Mouse (Mus musculus) T-helper 1 cell (primary cell): Measurements from ENCODE around the gene Ptprm.
"Not testable (repeated sequence)": the region's sequence is repeated elsewhere in the genome, so short reads cannot be mapped to it uniquely, and the experiment has no call there.

ENCODE experiments used
- in situ Hi-C: fragments of 300-600 bp; cut with MboI, MseI; formaldehyde crosslinking; loops from one replicate; pipeline ENCODE4 v1.15.1; 2025; ENCODE audit warnings: high pct_unique_total_duplicates

Ptprm gene

DNA sequence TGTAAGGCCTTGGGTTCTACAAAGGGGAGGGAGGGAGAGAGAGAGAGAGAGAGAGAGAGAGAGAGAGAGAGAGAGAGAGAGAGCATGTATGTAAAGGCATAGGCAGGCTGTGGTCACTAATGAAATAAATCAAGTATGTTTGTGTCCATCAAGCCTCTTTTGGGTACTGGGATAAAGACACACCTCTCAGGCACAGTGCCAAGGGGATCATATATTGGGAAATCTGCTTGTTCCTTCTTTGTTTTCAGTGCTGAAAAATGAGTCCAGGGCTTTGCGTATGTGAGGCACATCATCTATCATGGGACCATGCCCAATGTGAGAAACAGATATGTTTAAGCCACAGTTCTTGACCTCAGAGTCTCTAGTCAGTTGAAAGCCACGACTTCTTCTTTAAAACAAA is 475.1 kb downstream of the Ptprm start:
- in situ Hi-C loops: no loop called here

DNA sequence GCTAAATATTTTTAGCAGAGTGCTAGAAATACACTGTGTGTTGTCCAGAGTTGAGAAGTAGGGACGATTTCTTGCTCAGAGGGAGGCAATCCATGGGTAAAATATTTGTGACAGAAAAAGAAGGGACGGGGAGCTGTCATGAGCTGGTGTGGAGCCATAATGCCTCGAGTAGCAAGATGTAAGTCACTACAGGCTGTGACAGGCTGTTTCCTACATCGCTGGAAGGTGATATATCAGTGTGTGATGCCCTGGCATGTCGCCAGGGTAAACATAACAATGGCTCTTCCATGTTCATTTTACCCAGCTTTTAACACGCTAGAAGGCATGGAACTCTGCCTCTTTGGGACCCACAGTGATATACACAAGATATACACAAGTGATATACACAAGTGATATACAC is 476.7 kb downstream of the Ptprm start:
- in situ Hi-C loops: no loop called here

DNA sequence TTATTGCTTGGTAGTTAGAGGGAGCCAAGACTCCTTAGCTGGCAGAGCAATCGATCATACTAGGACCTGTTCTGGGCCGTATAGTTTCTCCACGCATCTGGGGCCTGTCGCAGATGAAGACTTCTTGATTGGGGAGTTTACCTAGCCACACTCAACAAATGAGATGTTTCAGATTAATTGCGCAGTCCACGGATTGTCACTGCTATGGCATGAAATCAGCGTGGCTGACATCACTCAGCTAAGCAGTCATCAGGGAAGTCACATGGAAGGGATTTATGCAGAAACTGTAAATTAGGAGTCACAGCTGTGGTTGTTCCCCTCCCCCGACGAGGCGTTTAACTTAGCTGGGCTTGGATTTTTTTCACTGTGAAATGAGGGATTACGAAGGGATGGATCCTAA is 479.4 kb downstream of the Ptprm start:
- in situ Hi-C loops: no loop called here

DNA sequence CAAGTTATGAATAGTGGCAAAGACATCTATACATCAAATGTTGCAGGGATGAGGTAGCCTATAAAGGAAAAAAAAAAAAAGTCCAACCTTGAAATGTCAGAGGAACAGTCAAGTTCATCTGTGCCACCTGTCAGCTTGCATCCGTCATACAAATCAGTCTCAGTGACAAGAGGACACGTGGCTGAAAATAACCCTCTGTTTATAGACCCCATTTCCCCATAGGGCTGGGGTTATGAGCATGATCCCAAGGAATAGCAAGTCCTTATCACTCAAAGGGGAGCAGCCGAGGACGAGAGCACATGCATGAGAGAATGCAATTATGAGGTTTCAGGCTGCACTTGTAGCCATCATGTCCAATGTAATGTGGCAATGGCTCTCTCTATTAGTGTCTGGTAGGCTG is 482.9 kb downstream of the Ptprm start:
- in situ Hi-C loops: no loop called here

GRCm38 (mm10) chr17:66869581-66870002 is 484.7 kb downstream of the Ptprm start:
- in situ Hi-C loops: no loop called here

DNA sequence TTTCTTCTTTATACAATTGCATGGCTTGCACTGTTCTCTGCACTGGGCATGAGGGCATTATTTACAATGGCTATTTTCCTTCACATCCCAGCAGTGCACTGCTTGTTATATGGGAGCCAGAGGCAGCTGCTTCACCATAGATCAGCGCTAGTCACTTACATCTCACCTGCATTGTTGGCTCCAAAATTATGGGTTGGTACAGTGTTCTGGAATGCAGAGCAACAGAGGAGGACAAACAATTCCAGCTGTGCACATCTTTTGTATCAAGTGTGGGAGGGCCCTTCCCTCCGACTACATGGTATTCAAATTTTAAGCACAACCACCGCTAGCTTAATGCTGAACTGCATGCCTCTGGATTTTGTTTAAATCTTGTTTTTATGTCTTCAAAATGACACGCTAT is 489.8 kb downstream of the Ptprm start:
- in situ Hi-C loops: no loop called here

- in situ Hi-C loops: no loop called here
Observed at GRCm38 (mm10) chr17:66861557-66861956, 492.7 kb downstream of the Ptprm start.

- in situ Hi-C loops: no loop called here
Observed at GRCm38 (mm10) chr17:66858757-66859156, 495.5 kb downstream of the Ptprm start.

DNA sequence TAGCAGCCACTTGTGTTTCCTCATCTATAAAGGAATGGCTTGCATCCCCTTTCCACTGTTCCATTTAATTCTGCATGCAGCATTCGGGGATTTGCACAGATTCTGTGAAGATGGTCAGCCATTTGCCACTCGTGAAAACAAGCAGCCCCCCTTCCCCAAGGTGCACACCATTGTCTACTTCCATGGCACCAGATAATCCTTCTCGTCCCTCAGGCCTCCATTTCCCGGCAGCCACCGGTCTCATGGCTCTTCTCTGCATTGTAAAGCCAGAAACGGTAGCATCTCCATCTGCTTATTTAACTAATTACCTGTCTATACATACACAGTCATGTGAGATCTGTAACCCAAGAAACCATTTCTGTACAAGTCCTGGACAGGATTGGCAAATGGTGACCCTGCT is 501.8 kb downstream of the Ptprm start:
- in situ Hi-C loops: no loop called here

DNA sequence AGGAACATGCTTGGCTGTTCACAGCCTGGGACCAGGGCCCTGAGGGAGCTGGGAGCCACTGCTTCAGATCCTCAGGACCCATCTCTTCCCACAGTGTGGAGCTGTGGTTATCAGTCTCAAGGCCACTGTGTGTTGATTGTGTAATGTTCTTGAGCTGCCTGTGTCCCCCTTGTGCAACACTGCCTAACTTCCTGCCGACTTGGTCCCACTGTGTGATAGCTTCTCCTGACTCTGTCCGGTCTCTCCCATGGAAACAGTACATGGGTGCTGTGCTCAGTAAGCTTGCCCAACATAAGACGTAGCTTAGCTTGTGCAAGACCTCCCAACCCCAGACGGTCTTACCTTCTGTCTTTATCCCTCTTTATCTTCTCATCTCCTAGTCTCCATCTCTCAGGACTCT is 507.2 kb downstream of the Ptprm start:
- in situ Hi-C loops: not testable (repeated sequence)

DNA sequence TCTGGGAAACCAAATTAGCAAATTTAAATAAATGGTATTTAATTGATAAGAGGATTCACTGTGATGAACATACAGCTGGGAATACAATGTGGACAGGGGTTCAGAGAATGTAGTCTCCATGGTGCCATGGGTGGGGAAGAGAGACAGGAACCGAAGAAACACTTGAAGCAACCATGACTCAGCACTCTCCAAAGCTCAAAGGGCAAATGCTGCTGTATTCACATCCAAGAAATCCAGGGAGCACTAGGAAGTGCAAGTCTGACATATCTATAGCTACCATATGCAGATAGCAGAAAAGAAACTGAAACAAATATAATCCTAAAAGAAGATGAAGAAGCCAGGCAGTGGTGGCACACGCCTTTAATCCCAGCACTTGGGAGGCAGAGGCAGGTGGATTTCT is 531.9 kb downstream of the Ptprm start:
- in situ Hi-C loops: no loop called here

DNA sequence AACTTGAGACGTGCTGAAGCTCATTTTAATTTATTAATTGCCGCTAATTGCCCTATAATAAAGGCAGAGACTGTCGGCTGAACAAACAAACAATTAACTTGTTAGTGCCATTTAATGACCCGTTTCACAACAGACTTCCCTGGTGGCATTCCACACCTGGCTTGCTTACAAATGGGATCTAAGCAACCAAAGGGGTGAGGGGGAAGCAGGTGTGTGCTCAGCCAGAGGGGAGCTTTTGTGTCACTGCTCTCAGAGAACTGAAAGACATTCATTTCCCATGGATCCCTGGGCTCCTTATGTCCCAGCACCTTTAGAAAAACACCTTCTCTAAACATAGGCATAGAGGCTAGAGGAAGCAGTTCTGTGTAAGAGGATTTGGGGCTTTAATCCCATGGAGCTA is 536.9 kb downstream of the Ptprm start:
- in situ Hi-C loops: no loop called here

GRCm38 (mm10) chr17:66815921-66816320 is 538.3 kb downstream of the Ptprm start:
- in situ Hi-C loops: no loop called here

DNA sequence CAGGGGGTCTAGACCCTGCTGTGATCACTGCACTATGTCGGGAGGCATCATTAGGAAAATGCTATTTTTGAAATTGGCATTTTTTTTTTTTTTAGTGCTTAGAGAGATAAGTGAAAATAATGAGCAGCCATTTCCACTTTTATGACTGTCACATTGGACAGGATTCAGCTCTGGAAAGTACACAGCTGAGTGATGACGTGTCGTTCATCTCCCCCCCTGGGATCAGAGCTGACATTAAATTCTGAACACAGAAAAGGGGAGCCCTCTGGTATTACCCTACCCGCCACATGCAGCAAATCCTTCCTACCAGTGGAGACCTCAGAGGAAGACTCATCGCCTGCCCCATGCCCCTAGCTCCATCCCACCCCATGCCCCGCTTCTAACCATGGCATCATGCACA is 540.5 kb downstream of the Ptprm start:
- in situ Hi-C loops: no loop called here

- in situ Hi-C loops: no loop called here
Observed at GRCm38 (mm10) chr17:66813346-66813745, 540.9 kb downstream of the Ptprm start.

DNA sequence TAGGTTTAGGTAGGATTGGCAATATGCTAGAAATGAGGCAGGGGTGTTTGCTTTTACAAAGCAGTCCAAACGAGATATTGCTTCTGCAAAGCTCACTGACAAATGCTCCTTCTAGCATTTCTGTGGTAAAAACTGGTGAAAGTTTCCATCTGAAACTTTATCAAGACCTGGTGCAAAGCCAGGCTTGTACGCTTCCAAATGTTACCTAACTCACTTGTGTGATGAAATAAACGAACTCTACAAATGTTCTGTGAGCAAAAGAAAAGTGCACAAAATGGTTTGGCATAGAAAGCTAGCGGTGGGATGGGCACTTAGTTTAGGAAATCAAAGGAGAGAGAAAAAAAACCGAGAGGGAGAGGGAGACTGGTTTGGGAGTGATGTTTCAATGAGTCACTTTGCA is 544.5 kb downstream of the Ptprm start:
- in situ Hi-C loops: no loop called here

- in situ Hi-C loops: no loop called here
Observed at GRCm38 (mm10) chr17:66808186-66808585, 546.1 kb downstream of the Ptprm start.

- in situ Hi-C loops: no loop called here
Observed at GRCm38 (mm10) chr17:66801831-66802687, 552.2 kb downstream of the Ptprm start.

- in situ Hi-C loops: no loop called here
Observed at GRCm38 (mm10) chr17:66800231-66800630, 554.0 kb downstream of the Ptprm start.

- in situ Hi-C loops: no loop called here
Observed at GRCm38 (mm10) chr17:66786166-66786565, 568.1 kb downstream of the Ptprm start.

- in situ Hi-C loops: no loop called here
Observed at GRCm38 (mm10) chr17:66785586-66785985, 568.7 kb downstream of the Ptprm start.

DNA sequence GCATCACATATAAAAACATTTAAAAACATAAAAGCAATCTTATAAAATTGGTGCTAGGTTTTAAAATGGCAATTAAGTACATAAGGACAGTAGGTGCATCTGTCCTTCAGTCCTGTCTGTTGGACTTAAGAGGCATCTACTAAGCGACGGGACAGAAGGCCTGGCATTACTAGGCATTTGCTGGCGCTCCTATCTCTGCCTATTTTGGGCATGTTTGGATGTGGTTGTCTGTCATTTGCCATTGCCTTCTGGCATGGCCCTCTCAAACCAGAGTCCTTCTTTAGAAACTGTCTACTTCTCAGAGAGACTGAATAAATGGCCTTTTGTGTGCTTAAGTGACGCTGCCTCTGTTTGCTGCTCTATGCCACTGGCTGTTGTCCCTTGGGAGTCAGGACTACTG is 570.7 kb downstream of the Ptprm start:
- in situ Hi-C loops: no loop called here

DNA sequence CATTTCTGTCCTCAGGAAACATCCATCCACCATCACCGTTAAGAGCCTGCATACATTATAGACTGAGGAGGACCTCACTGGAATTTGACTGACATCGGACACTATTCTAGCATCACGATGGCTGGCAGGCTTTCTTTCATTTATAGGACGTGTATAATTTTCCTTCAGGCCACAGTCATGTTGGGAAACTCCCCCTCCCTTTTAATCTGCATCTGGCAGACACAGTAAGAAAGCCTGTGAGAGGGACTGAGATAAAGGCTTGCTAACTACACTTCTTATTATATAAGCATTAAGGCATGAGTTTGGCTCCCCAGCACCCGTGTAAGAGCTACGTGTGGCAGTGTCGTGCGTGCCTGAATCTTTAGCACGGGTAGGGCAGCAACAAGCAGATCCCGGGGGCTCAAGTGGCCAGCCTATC is 571.2 kb downstream of the Ptprm start:
- in situ Hi-C loops: no loop called here

GRCm38 (mm10) chr17:66781910-66782309 is 572.3 kb downstream of the Ptprm start:
- in situ Hi-C loops: no loop called here
